Mouse (Mus musculus) urinary bladder, postnatal 4 days (tissue): Measurements from ENCODE around the gene Oas2.
"Not testable (repeated sequence)": the region's sequence is repeated elsewhere in the genome, so short reads cannot be mapped to it uniquely, and the experiment has no call there.

ENCODE experiments used
- DNase-seq, 2 experiments: peaks; one replicate each; pipeline ENCODE4 v3.0.0; 2021 to 2022; ENCODE audit warnings: low spot score in 2 of 2

Gene Oas2

DNA sequence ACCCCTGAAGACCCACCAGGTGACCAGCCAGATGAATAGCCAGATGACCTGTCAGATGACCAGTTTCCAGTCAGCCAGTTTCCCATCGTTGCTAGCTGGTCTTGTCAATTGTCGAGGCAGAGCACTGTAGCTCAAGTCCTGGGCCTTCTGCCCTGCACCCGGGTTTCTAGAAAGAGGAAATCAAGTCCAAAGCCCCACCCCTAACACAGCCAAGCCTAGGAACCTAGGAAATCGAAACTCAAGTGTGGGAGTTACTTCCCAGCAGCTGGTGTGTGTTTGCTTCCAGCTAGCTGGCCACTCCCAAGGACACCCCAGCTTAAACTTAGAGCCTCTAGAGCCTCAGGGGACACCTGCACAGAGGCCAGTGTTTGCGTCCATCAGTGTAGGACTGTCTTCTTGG is at the start of gene Oas2:
Gene Oas2, minus strand, starts transcription at position 166 of the 400 bp plus-strand sequence.
- no peak for DNase-seq

GRCm38 (mm10) chr5:120798943-120799342 is 49.3 kb upstream of the Oas2 start:
- not testable (repeated sequence) for DNase-seq

DNA sequence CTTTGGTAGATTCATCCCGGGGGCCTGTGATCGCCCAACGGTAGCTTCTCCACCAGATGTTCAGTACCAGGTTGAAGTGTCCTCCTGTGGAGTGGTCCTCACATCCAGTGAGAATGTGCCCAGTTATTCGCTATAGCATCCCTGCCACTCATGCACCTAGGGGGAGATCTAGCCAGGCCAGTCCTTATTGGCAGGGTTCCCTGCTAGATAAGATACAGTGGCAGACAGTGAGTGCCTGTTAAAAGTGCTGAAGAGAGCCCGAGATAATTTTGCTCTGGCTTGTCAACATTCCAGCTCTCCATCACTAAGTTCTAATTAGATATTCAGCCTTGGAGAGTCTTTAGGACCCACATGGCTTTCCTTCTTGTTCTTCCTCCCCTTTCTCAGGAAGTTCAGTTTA is 48.5 kb upstream of the Oas2 start:
- DNase-seq, result not testable (repeated sequence)

GRCm38 (mm10) chr5:120795480-120796034 is 45.9 kb upstream of the Oas2 start, which contains the start of gene Oas1e:
Oas1e (minus strand) TSS chr5:120795530.
- not testable (repeated sequence) for DNase-seq

DNA sequence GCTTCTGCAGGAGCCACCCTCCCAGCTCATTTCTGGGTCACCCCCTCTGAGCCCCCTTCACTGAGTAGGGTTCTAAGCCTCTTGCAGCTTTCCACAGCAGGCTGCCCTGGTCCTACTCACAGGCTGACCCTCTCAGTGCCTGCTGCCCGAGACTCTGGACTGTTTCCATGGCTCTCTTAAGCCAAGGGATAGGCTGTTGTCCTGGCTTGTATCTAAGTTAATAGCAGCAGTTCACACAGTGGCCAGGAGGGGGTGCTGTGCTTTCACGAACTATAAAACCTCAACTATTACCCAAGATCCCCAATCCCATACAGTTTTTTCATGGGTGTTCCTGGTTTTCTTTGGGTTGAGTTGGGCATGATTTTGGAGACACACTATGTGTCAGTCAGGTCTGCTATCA is 43.4 kb upstream of the Oas2 start:
- no peak for DNase-seq

DNA sequence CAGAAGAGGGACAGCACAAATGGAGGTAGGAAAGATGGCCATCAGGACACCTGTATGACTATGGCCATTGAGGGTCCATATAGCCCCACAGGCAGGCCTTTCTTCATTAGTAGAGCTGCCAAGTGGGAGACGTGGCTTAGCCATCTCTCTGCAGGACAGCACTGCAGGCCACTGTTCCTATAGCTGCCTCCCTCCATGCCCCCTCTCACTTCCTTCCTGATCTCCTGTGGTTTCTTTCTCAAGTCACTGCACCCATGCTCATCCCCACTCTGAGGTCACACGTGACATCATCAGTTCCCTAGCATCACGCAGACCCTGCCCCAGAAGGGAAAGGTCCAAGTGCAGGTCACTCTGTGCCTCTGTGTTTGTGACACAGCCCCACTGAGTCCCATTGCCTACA is 37.4 kb upstream of the Oas2 start:
- no peak for DNase-seq

DNA sequence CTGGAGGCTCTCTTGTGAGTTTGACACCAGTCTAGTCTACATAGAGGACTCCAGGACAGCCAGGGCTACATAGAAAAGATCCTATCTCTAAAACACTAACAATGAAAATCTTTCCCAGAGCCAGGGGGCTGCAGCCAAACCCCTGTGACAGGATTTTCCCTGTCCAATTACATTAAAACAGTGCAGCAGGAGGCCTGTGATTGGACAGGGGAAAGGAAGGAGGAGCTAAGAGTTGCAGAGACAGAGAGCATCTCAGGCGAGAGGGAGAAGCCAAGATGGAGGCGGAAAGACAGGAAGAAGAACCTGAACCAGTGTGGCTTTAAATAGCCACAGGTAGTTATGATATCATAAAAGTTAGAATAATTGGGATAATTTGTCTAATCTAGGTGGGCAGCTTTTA is 32.8 kb upstream of the Oas2 start:
- DNase-seq, result no peak

DNA sequence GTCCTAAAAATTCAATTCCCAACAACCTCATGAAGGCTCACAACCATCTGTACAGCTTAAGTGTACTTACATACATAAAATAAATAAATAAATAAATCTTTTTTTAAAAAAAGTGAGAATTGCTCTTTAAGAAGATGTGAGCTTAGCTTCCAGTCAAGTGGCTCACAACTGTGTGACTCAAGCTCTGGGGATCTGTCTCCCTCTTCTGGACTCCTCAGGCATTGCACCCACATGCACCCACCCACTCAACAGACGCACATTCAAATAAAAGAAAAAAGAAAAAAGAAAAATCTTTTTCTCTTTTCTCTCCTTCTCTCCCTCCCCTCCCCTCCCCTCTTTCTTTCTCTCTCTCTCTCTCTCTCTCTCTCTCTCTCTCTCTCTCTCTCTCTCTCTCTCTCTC is 32.0 kb upstream of the Oas2 start:
- DNase-seq, result no peak

- no peak for DNase-seq
Measured at GRCm38 (mm10) chr5:120779922-120780321, 30.3 kb upstream of the Oas2 start.

- no peak for DNase-seq
Measured at GRCm38 (mm10) chr5:120778941-120779340, 29.3 kb upstream of the Oas2 start.

DNA sequence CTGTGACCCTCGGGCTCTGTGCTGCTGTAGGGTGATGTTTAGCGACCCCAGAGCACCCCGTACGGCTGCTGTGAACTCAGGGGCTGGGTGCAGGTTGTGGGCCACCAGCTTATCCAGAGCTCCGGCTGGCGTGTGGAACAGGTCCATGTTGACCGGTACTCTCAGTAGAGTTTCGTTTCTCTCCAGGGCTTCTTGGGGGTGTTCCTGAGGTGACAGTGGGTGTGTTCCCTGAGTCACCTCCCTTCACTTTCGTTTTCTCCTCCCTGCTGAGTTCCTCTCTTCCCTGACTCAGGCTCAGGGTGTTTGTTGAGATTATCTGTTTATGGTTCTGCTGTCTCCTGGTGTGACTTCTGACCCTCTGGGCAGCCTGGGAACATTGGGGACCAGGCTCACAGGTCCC is 27.8 kb upstream of the Oas2 start, which contains the start of gene Oas3:
Gene Oas3, minus strand, starts transcription at position 184 of the 400 bp plus-strand sequence.
- no peak for DNase-seq

DNA sequence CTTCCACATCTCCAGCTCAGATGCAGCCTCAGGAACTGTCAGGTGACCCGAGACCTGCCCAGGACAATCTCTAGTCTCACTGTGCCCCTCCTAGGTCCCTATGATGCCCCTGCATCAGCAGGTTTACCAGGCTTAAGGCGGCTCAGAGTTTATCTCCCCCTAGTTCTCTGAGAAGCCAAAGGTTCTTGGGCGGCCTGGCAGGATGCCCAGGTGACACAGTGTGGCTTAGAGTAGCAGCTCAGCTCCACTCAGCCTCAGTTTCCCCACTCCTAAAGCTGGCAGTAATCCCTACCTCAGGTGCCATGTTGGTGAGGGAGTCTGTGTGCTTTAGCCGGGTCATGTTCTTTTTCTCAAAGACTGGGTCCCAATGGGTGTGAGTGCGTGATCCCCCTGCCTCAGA is 27.1 kb upstream of the Oas2 start:
- DNase-seq, result no peak

DNA sequence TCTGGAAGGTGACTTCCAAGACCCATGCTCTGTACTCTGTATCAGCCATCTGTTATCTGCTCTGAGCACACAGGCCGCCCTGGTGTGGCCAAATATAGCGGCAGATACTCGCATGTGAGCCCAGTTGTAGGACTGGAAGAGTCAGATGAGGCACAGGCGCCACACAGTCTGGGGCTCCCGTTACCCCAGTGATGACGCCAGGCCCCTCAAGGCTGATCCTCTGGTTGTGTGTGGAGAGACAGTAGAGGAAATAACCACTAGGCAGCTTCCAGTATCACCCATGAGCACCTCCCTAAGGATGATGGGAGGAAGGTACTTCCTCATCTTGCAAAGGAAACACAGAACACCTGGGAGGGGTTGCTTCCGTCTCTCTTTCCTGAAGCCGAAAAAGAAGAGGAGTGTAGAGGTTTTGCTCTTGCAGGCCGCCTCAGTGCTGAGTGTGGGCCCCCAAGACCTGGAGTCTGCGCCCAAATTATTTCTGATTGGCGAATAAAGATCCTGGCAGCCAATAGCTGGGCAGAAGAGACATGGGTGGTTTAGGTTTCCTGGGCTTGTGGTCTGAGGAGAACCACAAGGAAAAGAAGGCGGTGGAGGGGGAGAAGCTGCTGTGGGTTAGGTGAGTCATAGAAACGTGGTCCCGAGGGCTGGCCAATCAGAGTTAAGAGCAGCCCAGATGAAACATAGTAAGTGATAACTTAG is 25.8 kb upstream of the Oas2 start:
- DNase-seq, result no peak

- no peak for DNase-seq
Measured at GRCm38 (mm10) chr5:120769396-120769795, 19.7 kb upstream of the Oas2 start.

GRCm38 (mm10) chr5:120765010-120765409 is 15.4 kb upstream of the Oas2 start:
- DNase-seq, result no peak

GRCm38 (mm10) chr5:120761901-120762300 is 12.2 kb upstream of the Oas2 start:
- no peak for DNase-seq

GRCm38 (mm10) chr5:120754215-120754614 is 4.6 kb upstream of the Oas2 start:
- no peak for DNase-seq

DNA sequence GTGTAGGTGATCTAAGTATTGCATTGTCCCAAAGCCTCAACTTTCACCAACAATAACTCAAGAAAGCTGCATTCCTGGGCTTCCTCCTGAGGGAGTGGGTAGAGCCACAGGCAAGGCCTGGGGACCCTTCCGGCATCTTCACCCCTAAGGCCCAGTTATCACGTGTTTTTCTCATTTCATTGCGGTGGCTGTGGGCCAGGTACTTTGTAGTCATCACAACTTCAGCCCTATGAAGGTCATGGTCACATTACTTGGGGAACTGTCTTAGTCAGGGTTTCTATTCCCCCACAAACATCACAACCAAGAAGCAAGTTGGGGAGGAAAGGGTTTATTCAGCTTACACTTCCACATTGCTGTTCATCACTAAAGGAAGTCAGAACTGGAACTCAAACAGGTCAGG is 3.1 kb upstream of the Oas2 start:
- no peak for DNase-seq

DNA sequence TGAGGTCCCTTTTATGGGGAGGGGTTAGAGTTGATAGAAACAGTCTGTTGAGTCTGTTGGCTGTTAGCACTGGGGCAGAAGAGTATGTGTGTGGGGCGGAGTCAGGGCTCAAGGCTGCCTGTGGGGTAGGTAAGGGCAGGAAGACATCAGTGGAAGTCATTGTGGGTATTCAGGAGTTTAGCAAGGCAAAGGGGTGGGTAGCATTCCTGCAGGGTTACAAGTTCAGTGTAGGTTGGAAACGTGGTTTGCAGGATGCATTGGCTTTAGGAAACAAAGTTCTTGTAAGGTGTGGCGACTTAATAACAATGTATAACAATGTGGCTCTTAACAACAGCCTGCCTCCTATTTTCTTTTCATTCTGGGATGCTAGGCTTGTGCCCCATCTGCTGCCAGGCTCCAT is 1.6 kb upstream of the Oas2 start:
- DNase-seq, result no peak

- no peak for DNase-seq
Measured at GRCm38 (mm10) chr5:120746451-120746850, 3.2 kb downstream of the Oas2 start.

DNA sequence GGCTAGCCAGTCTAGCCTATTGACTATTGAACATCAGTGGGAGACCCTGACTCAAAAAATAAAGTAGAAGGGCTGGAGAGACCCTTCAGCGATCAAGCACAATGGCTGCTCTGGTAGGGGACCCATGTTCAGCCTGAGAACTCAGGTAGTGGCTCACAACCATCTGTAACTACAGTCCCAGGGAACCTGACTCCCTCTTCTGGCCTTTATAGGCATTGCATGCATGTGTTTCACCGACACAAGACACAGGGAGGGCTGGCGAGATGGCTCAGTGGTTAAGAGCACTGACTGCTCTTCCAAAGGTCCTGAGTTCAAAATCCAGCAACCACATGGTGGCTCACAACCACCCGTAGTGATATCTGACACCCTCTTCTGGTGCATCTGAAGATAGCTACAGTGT is 7.5 kb downstream of the Oas2 start:
- DNase-seq, result no peak

DNA sequence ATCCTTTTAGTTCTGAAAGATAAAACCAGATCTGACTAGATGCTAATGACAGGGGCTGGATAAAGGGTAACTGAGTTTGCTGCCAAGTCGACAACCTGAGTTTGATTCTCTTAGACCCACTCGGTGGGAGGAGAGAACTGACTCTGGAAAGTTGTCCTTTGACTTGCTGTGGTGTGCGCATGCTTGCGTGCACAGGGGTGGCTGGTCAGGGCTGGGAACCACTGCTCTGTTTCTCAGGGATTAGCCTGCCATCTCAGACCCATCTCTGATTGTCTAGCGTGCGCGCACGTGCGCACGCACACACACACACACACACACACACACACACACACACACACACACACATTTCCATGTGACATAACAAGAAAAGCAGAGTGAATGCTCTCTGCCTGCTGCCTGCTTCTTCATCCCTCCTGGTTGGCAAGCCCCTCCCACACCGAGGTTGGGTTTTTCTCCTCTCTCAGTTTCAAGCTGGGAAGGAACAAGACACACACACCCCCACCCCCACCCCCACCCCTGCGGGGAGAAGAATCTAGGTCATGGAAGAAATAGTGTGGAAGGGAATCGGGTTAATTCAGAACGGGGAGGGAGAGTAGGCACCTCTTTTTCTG is 15.2 kb downstream of the Oas2 start:
- DNase-seq, result no peak

GRCm38 (mm10) chr5:120733696-120734095 is 16.0 kb downstream of the Oas2 start:
- DNase-seq, result no peak
